Mouse (Mus musculus) mouse trophoblast stem cell (cell line): Measurements from ENCODE around the gene Gm1123.

Experiments used
- in situ Hi-C, 2 experiments: fragments of 300-500 bp; cut with MseI, MboI; formaldehyde crosslinking; loops; 2 replicates in 1 of 2; 3 replicates in 1 of 2; pipeline ENCODE4 v1.15.1; 2025

The Gm1123 gene

GRCm38 (mm10) chr9:99001326-99001725 lies 34.2 kb downstream of the Gm1123 start:
- in situ Hi-C loops: no loop called here

- in situ Hi-C loops: no loop called here
These were observed 35.6 kb downstream of the Gm1123 start for GRCm38 (mm10) chr9:98999881-99000339.

- in situ Hi-C loops: no loop called here
These were observed 41.4 kb downstream of the Gm1123 start for GRCm38 (mm10) chr9:98994103-98994502.

GRCm38 (mm10) chr9:98987131-98987530 lies 48.4 kb downstream of the Gm1123 start:
- in situ Hi-C loops: no loop called here

- in situ Hi-C loops: no loop called here
These were observed 48.9 kb downstream of the Gm1123 start for GRCm38 (mm10) chr9:98986476-98987096.

- in situ Hi-C loops: no loop called here
These were observed 49.6 kb downstream of the Gm1123 start, which contains the start of gene Faim for GRCm38 (mm10) chr9:98985800-98986475. Faim (plus strand) TSS chr9:98986373.

GRCm38 (mm10) chr9:98979431-98980416 lies 55.8 kb downstream of the Gm1123 start:
- in situ Hi-C loops: no loop called here

GRCm38 (mm10) chr9:98976520-98976919 lies 59.0 kb downstream of the Gm1123 start:
- in situ Hi-C loops: no loop called here

GRCm38 (mm10) chr9:98976081-98976480 lies 59.4 kb downstream of the Gm1123 start:
- in situ Hi-C loops: no loop called here

- in situ Hi-C loops: no loop called here
These were observed 60.6 kb downstream of the Gm1123 start for GRCm38 (mm10) chr9:98974898-98975297.

GRCm38 (mm10) chr9:98973561-98973960 lies 62.0 kb downstream of the Gm1123 start:
- in situ Hi-C loops: no loop called here

- in situ Hi-C loops: no loop called here
These were observed 62.4 kb downstream of the Gm1123 start for GRCm38 (mm10) chr9:98973101-98973521.

- in situ Hi-C loops: no loop called here
These were observed 70.4 kb downstream of the Gm1123 start for GRCm38 (mm10) chr9:98965084-98965483.

- in situ Hi-C loops: no loop called here
These were observed 71.9 kb downstream of the Gm1123 start for GRCm38 (mm10) chr9:98963661-98964060.

GRCm38 (mm10) chr9:98962478-98963142 lies 72.9 kb downstream of the Gm1123 start:
- in situ Hi-C loops: no loop called here

- in situ Hi-C loops: no loop called here
These were observed 73.7 kb downstream of the Gm1123 start for GRCm38 (mm10) chr9:98961591-98962477.

GRCm38 (mm10) chr9:98960348-98960747 lies 75.2 kb downstream of the Gm1123 start:
- in situ Hi-C loops: no loop called here

GRCm38 (mm10) chr9:98959851-98960250 lies 75.7 kb downstream of the Gm1123 start:
- in situ Hi-C loops: no loop called here

GRCm38 (mm10) chr9:98958628-98959027 lies 76.9 kb downstream of the Gm1123 start:
- in situ Hi-C loops: no loop called here

- in situ Hi-C loops: no loop called here
These were observed 77.7 kb downstream of the Gm1123 start for GRCm38 (mm10) chr9:98957751-98958351.
